Mouse (Mus musculus) limb, embryonic 14.5 days (tissue): Measurements from ENCODE around the gene Radil. TPM values are rescaled to one million over a fixed set of nuclear protein-coding genes. Genes with fewer than 3 reads are reported as not detected.

ENCODE experiments used
- ATAC-seq: fragments of 200-750 bp; cut with Nextera tagmentation; 2 replicates; pipeline ENCODE4 v1.8.0; 2017; ENCODE audit warnings: low read depth, moderate number of reproducible peaks, moderate TSS enrichment; ENCODE audit not compliant: low FRiP score
- DNase-seq: peaks from one replicate; pipeline ENCODE4 v3.0.0-alpha.2; 2015; ENCODE audit warnings: low spot score
- H3K27ac ChIP-seq: fragments of 300-500 bp; sonication (generic); replicated peaks from 2 replicates; pipeline ENCODE4 v1.5.1; 2014; ENCODE audit warnings: low read depth, mild to moderate bottlenecking, low read length, moderate library complexity, mixed read lengths
- H3K27me3 ChIP-seq: fragments of 300-500 bp; sonication (generic); 2 replicates; pipeline ENCODE4 v1.6.1; 2014; ENCODE audit warnings: low read length, mixed read lengths; ENCODE audit not compliant: control insufficient read depth, insufficient read depth
- H3K36me3 ChIP-seq: fragments of 300-500 bp; sonication (generic); 2 replicates; pipeline ENCODE4 v1.6.1; 2014; ENCODE audit warnings: mild to moderate bottlenecking, low read length, moderate library complexity, mixed read lengths; ENCODE audit not compliant: control insufficient read depth, insufficient read depth
- H3K4me1 ChIP-seq: fragments of 300-500 bp; sonication (generic); 2 replicates; pipeline ENCODE4 v1.6.1; 2014; ENCODE audit warnings: antibody characterized with exemption, low read length, mixed read lengths; ENCODE audit not compliant: control insufficient read depth, insufficient read depth
- H3K4me2 ChIP-seq: fragments of 300-500 bp; sonication (generic); replicated peaks from 2 replicates; pipeline ENCODE4 v1.6.1; 2014; ENCODE audit warnings: low read depth, mild to moderate bottlenecking, low read length, moderate library complexity; ENCODE audit not compliant: severe bottlenecking
- H3K4me3 ChIP-seq: fragments of 300-500 bp; sonication (generic); replicated peaks from 2 replicates; pipeline ENCODE4 v1.5.1; 2014; ENCODE audit warnings: low read length
- H3K9ac ChIP-seq: fragments of 300-500 bp; sonication (generic); 2 replicates; pipeline ENCODE4 v1.6.1; 2014; ENCODE audit warnings: mild to moderate bottlenecking, low read depth, low read length, moderate library complexity; ENCODE audit not compliant: severe bottlenecking
- H3K9me3 ChIP-seq: fragments of 300-500 bp; sonication (generic); 2 replicates; pipeline ENCODE4 v1.6.1; 2016; ENCODE audit warnings: low read length; ENCODE audit not compliant: control insufficient read depth
- POLR2A ChIP-seq: fragments of 200-500 bp; IDR thresholded peaks from 2 replicates; pipeline ENCODE4 v1.8.0; 2012; ENCODE audit warnings: inconsistent platforms, mild to moderate bottlenecking, moderate library complexity, borderline replicate concordance; ENCODE audit not compliant: insufficient read depth, insufficient read length; ENCODE audit errors: extremely low read depth
- WGBS: fragments of 180-500 bp; shearing (Covaris S2); extraction: QIAGEN DNeasy Blood & Tissue Kit; methylation state at CpG from one replicate; pipeline ENCODE4 v1.1.7; 2014; 5-methylcytosine and 5-hydroxymethylcytosine counted together
- polyA plus RNA-seq, 2 experiments: library from polyadenylated mRNA; depleted of rRNA in 1 of 2; stranded (reverse) in 1 of 2; unstranded in 1 of 2; fragments of >200 nt; fragmentation: Nextera tagmentation in 1 of 2; extraction: Ambion mirVana in 1 of 2; gene quantifications; 2 replicates each; pipeline versions ENCODE4 v1.2.1 to v1.2.3; 2012 to 2014

Gene Radil
- polyA plus RNA-seq, 2 experiments: 5.7 to 7.4 TPM

DNA sequence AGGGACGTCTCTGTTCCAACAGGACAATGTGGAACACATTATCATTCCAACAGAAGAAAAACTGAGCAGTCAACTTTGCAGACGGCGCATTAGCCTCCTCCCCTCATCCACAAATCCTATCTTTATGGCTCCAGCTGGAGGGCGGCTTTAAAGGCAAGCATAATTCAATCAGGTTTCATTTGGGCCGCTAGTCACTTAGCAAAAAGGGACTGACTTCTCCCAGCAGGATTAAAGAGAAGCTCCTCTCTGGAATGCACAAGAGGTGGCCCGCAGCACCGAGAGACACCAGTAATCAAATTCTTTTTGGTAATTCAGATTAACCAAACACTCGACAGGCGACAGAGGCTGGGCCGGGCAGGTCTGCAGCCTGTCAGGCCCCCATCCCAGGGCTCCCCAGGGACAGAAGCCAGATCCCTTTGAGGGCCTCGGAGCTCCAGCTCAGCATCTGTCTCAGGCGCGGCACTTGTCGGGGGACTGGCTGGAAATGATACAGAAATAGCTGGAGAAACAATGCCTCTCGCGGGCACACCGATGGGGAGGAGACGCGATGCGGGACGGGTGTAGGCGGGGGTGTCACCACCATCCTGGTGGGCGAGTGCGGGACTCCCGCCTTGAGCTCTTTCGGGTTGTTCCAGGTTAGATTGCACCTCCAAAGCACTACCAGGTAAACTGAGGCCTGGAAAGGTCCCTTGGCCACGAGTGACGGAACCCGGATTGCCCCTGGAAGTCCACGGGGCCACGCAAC, 765 bp downstream of the Radil start:
- DNase-seq: peak; percentile 67
- H3K4me3 ChIP-seq: peak overlapping the region; percentile 65
- 2% methylated on average over 31 of the region's 31 CpGs for WGBS
- no peak for TF ChIP-seq POLR2A
- peak overlapping the region; percentile 99 for H3K4me2 ChIP-seq
- peak overlapping the region; percentile 14; the same call in 1 of the 2 replicates for H3K27ac ChIP-seq
- no peaks in the 10 kb centered on the region for H3K9me3 ChIP-seq
- H3K27me3 ChIP-seq: no peaks in the 10 kb centered on the region
- ATAC-seq: peak; percentile 32
- no peaks in the 10 kb centered on the region for H3K36me3 ChIP-seq
- H3K4me1 ChIP-seq: peaks cover 4% of the 10 kb centered on the region; the same call in 1 of the 2 replicates
- H3K9ac ChIP-seq: peak overlapping the region; percentile 34

DNA sequence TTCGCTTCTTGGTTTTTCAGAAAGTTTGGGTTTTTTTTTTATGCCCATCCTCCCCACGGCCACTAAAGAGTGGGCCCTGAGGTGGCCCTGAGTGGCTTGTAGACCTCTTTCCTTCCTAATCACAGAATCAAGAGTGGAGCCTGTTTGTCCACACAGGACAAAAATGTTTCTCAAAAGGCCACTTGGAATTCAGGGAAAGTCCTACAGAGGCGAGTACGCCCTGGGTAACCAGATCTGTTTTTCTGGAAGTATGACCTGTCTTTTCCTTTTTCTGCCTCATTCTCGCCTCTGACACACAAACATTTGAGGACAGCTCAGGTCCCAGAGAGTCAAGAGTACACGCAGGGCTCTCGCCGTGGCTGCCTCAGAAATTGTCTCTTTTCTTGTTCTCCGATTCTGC, 1.5 kb downstream of the Radil start:
- H3K9me3 ChIP-seq: no peaks in the 10 kb centered on the region
- 41% methylated on average over 9 of the region's 9 CpGs for WGBS
- H3K4me1 ChIP-seq: peaks cover 9% of the 10 kb centered on the region
- DNase-seq: no peak
- H3K4me2 ChIP-seq: peak overlapping the region; percentile 99; the same call in 1 of the 2 replicates
- H3K4me3 ChIP-seq: peak overlapping the region; percentile 65; the same call in 1 of the 2 replicates
- ATAC-seq: no peak
- no peaks in the 10 kb centered on the region for H3K27me3 ChIP-seq
- peak overlapping the region; percentile 14; the same call in 1 of the 2 replicates for H3K27ac ChIP-seq
- H3K36me3 ChIP-seq: no peaks in the 10 kb centered on the region
- no peak overlapping the region for H3K9ac ChIP-seq
- no peak for TF ChIP-seq POLR2A

DNA sequence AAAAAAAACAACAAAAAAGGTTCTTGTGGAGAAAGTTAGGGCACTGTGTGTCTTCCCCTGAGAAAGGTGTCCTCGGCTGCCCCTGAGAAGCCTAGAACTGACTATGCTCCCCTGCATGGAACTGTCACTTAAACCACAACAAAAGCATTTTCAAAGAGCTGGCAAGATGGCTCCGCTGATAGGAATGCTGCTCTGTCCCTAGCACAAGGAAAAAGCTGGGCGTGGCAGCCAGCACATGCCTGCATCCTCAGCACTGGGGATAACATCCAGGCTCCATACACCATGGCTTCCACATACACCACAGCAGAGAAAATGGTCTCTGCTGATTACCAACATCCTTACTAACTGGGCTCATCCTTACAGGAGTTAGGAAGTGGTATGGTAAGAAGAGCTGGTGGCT, 3.8 kb downstream of the Radil start:
- H3K4me3 ChIP-seq: no peak overlapping the region

DNA sequence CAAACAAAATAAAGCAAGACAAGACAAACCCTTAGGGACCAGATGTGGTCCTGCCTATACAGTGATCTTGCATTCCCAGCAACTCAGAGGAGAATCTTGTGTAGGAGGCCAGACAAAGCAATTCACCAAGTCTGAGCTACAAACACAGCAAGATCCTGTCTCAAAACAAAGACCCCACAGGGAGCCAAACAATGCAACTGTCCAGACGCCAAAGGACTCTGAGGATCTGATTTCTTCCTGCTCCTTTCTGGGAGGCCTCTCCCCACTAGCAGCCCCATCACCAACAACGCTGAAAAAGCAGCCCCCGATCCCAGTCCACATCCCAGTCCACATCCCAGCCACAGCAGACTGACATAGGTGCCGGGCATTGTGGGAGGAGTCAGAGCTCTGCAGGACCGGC, 4.6 kb downstream of the Radil start:
- no peaks in the 10 kb centered on the region for H3K9me3 ChIP-seq
- peaks cover 9% of the 10 kb centered on the region for H3K4me1 ChIP-seq
- DNase-seq (no peak), ATAC-seq (no peak)
- H3K4me3 ChIP-seq: no peak overlapping the region
- 32% methylated on average over 5 of the region's 5 CpGs for WGBS
- TF ChIP-seq POLR2A: no peak
- H3K36me3 ChIP-seq: no peaks in the 10 kb centered on the region
- H3K27ac ChIP-seq: no peak overlapping the region
- H3K4me2 ChIP-seq: no peak overlapping the region
- no peak overlapping the region for H3K9ac ChIP-seq
- H3K27me3 ChIP-seq: no peaks in the 10 kb centered on the region

More for the DNA sequence above, 3.8 kb downstream of the Radil start:
- Histone ChIP-seq H3K36me3 (no peaks in the 10 kb centered on the region), H3K27me3 (no peaks in the 10 kb centered on the region), H3K4me1 (peaks cover 9% of the 10 kb centered on the region), H3K27ac (no peak overlapping the region), H3K9me3 (no peaks in the 10 kb centered on the region), H3K9ac (no peak overlapping the region), H3K4me2 (no peak overlapping the region)
- no peak for ATAC-seq
- TF ChIP-seq POLR2A: no peak
- DNase-seq: no peak
- 87% methylated on average over 3 of the region's 3 CpGs for WGBS

DNA sequence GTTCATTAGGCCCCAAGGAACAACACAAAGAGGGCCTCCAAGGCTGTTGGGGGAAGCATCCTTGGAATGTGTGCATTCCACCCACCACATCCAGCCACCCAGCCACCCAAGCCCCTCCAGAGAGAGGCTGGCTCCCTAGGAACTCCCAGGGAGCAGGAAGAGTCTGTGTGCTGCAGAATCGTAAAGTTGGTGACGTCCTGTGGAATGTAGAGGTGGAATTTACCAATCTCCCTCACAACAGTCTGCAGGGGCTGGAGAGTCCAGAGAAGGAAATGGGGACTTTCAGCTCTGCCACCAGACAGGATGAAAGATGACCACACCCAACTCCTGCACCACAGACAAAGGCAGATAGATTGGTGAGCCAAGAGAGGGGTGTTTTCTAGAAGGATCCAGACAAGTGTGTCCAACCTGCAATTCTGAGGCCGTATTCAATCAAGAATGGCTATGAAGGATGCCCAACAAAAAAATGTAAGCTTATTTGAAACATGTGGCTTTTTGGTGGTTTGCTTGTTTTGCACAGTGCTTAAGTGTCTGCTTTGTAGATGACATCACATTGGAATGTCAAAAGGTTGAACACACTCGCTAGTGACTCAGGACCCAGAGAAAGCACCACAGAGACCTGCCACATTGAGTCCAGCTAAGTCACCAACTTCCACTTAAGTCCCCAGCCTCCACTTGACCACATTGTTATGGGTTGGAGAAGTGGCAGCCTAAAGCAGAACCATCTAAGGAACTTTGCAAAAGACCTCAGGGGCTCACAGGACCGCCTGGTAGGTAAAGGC, 5.7 kb downstream of the Radil start:
- TF ChIP-seq POLR2A: no peak
- no peaks in the 10 kb centered on the region for H3K27me3 ChIP-seq
- 46% methylated on average over 5 of the region's 5 CpGs for WGBS
- H3K4me3 ChIP-seq: no peak overlapping the region
- no peaks in the 10 kb centered on the region for H3K9me3 ChIP-seq
- H3K4me1 ChIP-seq: peaks cover 9% of the 10 kb centered on the region
- H3K36me3 ChIP-seq: no peaks in the 10 kb centered on the region
- DNase-seq: no peak
- no peak overlapping the region for H3K4me2 ChIP-seq
- no peak for ATAC-seq
- H3K9ac ChIP-seq: no peak overlapping the region
- no peak overlapping the region for H3K27ac ChIP-seq
